Mouse (Mus musculus): ENCODE measurements at regions not wholly inside any gene's neighbourhood (a gene's known extent, or its start where the extent isn't known, plus 50 kb on each side); places are given as distances from the start of the nearest gene placed in this dataset.
"Not testable (repeated sequence)": the region's sequence is repeated elsewhere in the genome, so short reads cannot be mapped to it uniquely, and the experiment has no call there.

DNA sequence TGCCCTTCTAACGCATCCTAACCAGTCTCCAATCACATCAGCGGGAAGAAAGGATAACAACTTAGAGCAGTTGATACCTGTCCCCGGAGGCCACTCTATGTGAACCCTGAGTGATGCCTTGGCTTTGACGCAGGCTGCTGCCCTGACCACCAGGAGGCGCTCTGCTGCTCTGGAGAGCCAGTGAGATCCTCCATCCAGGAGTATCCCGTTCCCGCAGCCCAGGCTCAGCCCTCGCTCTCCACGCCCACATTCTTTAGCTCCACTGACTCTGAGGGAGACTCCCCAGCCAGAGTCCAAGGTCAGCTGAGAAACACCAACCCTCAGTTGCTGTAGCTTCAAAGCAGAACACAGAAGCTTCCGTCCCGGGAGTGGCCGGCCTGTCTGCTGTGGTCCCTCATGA is 307.0 kb downstream of the Ajap1 start:
- no peak overlapping the region for H3K4me2 ChIP-seq (ENCODE audit: low read depth, low read length, poor library complexity, severe bottlenecking)
- no peaks in the 10 kb centered on the region; the same call in 1 of the 2 replicates for H3K27me3 ChIP-seq (ENCODE audit: insufficient read depth, low read length)
- H3K4me3 ChIP-seq (ENCODE audit: low read depth, low read length), result no peak overlapping the region

GRCm38 (mm10) chr4:153175077-153175476 is 307.5 kb downstream of the Ajap1 start:
- no peak for DNase-seq (ENCODE audit: low spot score)
- H3K27me3 ChIP-seq (ENCODE audit: insufficient read depth, low read length), result no peaks in the 10 kb centered on the region; the same call in 1 of the 2 replicates
- H3K9me3 ChIP-seq (ENCODE audit: low read length), result no peaks in the 10 kb centered on the region
- H3K36me3 ChIP-seq (ENCODE audit: insufficient read depth, low read length), result no peaks in the 10 kb centered on the region
- no peaks in the 10 kb centered on the region for H3K4me1 ChIP-seq (ENCODE audit: insufficient read depth, low read length)
- no peak overlapping the region for H3K4me3 ChIP-seq (ENCODE audit: low read depth, low read length)
- no peak overlapping the region for H3K27ac ChIP-seq (ENCODE audit: low read depth, low read length)
- ATAC-seq (ENCODE audit: low FRiP score), result no peak
- 88% methylated on average over 15 of the region's 15 CpGs for WGBS
- no peak overlapping the region for H3K9ac ChIP-seq (replicated peaks; ENCODE audit: low read length, poor library complexity, severe bottlenecking)
- no peak overlapping the region for H3K4me2 ChIP-seq (ENCODE audit: low read depth, low read length, poor library complexity, severe bottlenecking)
- no peak for TF ChIP-seq CTCF (IDR thresholded peaks at IDR 0.05)

More for the DNA sequence above, 307.0 kb downstream of the Ajap1 start:
- Histone ChIP-seq H3K9ac (replicated peaks; ENCODE audit: low read length, poor library complexity, severe bottlenecking) (no peak overlapping the region), H3K27ac (ENCODE audit: low read depth, low read length) (no peak overlapping the region), H3K36me3 (ENCODE audit: insufficient read depth, low read length) (no peaks in the 10 kb centered on the region), H3K4me1 (ENCODE audit: insufficient read depth, low read length) (no peaks in the 10 kb centered on the region), H3K9me3 (ENCODE audit: low read length) (no peaks in the 10 kb centered on the region)
- DNase-seq (ENCODE audit: low spot score) (peak; percentile 52), ATAC-seq (ENCODE audit: low FRiP score) (no peak)
- WGBS, result 14% methylated on average over 12 of the region's 12 CpGs
- TF ChIP-seq CTCF (IDR thresholded peaks at IDR 0.05), result peak; percentile 71

GRCm38 (mm10) chr4:153169991-153170390 is 312.6 kb downstream of the Ajap1 start:
- ATAC-seq (ENCODE audit: low FRiP score) (no peak), DNase-seq (ENCODE audit: low spot score) (no peak)
- TF ChIP-seq CTCF (IDR thresholded peaks at IDR 0.05), result no peak
- H3K4me2 ChIP-seq (ENCODE audit: low read depth, low read length, poor library complexity, severe bottlenecking), result no peak overlapping the region
- no peaks in the 10 kb centered on the region for H3K4me1 ChIP-seq (ENCODE audit: insufficient read depth, low read length)
- H3K27ac ChIP-seq (ENCODE audit: low read depth, low read length), result no peak overlapping the region
- 90% methylated on average over 9 of the region's 9 CpGs for WGBS
- H3K36me3 ChIP-seq (ENCODE audit: insufficient read depth, low read length), result no peaks in the 10 kb centered on the region
- no peaks in the 10 kb centered on the region for H3K9me3 ChIP-seq (ENCODE audit: low read length)
- H3K4me3 ChIP-seq (ENCODE audit: low read depth, low read length), result no peak overlapping the region
- no peak overlapping the region for H3K9ac ChIP-seq (replicated peaks; ENCODE audit: low read length, poor library complexity, severe bottlenecking)
- no peaks in the 10 kb centered on the region; the same call in 1 of the 2 replicates for H3K27me3 ChIP-seq (ENCODE audit: insufficient read depth, low read length)

- Histone ChIP-seq H3K9me3 (ENCODE audit: low read length) (no peaks in the 10 kb centered on the region), H3K9ac (replicated peaks; ENCODE audit: low read length, poor library complexity, severe bottlenecking) (no peak overlapping the region), H3K4me3 (ENCODE audit: low read depth, low read length) (no peak overlapping the region), H3K36me3 (ENCODE audit: insufficient read depth, low read length) (no peaks in the 10 kb centered on the region), H3K4me1 (ENCODE audit: insufficient read depth, low read length) (no peaks in the 10 kb centered on the region), H3K27ac (ENCODE audit: low read depth, low read length) (no peak overlapping the region), H3K4me2 (ENCODE audit: low read depth, low read length, poor library complexity, severe bottlenecking) (no peak overlapping the region), H3K27me3 (ENCODE audit: insufficient read depth, low read length) (no peaks in the 10 kb centered on the region)
- TF ChIP-seq CTCF (IDR thresholded peaks at IDR 0.05), result peak; percentile 18; the same call in 1 of the 2 replicates
- ATAC-seq (ENCODE audit: low FRiP score), result no peak
- DNase-seq (ENCODE audit: low spot score), result no peak
- WGBS, result 87% methylated on average over 10 of the region's 10 CpGs
Observed at GRCm38 (mm10) chr4:153164810-153165209, 317.8 kb downstream of the Ajap1 start.

DNA sequence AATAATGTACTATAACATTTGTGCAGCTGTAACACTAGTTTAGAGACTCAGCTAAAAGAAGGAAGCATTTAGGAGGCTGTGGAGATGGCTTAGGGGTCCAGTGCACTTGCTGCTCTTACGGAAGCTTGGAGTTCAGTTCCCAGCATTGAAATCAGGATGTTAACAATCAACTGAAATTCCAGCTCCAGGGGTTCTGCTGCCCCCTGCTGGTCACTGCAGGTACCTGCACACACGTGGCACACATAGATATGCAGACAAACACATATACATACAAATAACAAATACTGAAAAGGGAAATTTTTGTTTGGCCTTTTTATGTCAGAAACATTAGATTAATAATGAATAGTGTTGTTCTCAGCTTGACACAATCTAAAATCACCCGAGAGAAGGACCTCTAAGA is 322.5 kb downstream of the Ajap1 start:
- no peak overlapping the region for H3K4me2 ChIP-seq (ENCODE audit: low read depth, low read length, poor library complexity, severe bottlenecking)
- ATAC-seq (ENCODE audit: low FRiP score), result no peak
- no peaks in the 10 kb centered on the region for H3K27me3 ChIP-seq (ENCODE audit: insufficient read depth, low read length)
- H3K9me3 ChIP-seq (ENCODE audit: low read length), result no peaks in the 10 kb centered on the region
- TF ChIP-seq CTCF (IDR thresholded peaks at IDR 0.05), result peak; percentile 50
- H3K4me3 ChIP-seq (ENCODE audit: low read depth, low read length), result no peak overlapping the region
- H3K4me1 ChIP-seq (ENCODE audit: insufficient read depth, low read length), result no peaks in the 10 kb centered on the region
- 94% methylated on average over 3 of the region's 3 CpGs for WGBS
- no peak for DNase-seq (ENCODE audit: low spot score)
- H3K9ac ChIP-seq (replicated peaks; ENCODE audit: low read length, poor library complexity, severe bottlenecking), result no peak overlapping the region
- no peaks in the 10 kb centered on the region for H3K36me3 ChIP-seq (ENCODE audit: insufficient read depth, low read length)
- H3K27ac ChIP-seq (ENCODE audit: low read depth, low read length), result no peak overlapping the region

GRCm38 (mm10) chr4:153157572-153157971 is 325.0 kb downstream of the Ajap1 start:
- ATAC-seq (ENCODE audit: low FRiP score) (no peak), DNase-seq (ENCODE audit: low spot score) (no peak)
- H3K27ac ChIP-seq (ENCODE audit: low read depth, low read length), result no peak overlapping the region
- H3K9me3 ChIP-seq (ENCODE audit: low read length), result no peaks in the 10 kb centered on the region
- H3K27me3 ChIP-seq (ENCODE audit: insufficient read depth, low read length), result no peaks in the 10 kb centered on the region
- no peak overlapping the region for H3K4me3 ChIP-seq (ENCODE audit: low read depth, low read length)
- H3K4me2 ChIP-seq (ENCODE audit: low read depth, low read length, poor library complexity, severe bottlenecking), result no peak overlapping the region
- WGBS, result 95% methylated on average over 3 of the region's 3 CpGs
- no peaks in the 10 kb centered on the region for H3K4me1 ChIP-seq (ENCODE audit: insufficient read depth, low read length)
- H3K9ac ChIP-seq (replicated peaks; ENCODE audit: low read length, poor library complexity, severe bottlenecking), result no peak overlapping the region
- TF ChIP-seq CTCF (IDR thresholded peaks at IDR 0.05), result no peak
- no peaks in the 10 kb centered on the region for H3K36me3 ChIP-seq (ENCODE audit: insufficient read depth, low read length)

DNA sequence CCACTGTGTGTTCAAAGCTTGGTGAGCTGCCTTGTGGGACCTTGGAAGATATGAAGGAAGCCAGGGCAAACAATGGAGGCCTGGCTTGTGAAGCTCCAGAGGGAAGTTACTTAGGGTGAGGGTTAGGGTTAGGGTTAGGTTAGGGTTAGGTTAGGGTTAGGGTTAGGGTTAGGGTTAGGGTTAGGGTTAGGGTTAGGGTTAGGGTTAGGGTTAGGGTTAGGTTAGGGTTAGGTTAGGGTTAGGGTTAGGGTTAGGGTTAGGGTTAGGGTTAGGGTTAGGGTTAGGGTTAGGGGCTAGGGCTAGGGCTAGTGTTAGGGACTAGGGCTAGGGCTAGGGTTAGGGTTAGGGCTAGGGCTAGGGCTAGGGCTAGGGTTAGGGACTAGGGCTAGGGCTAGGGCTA is 329.7 kb downstream of the Ajap1 start:
- not testable (repeated sequence) for H3K4me2 ChIP-seq (ENCODE audit: low read depth, low read length, poor library complexity, severe bottlenecking); H3K4me3 ChIP-seq (ENCODE audit: low read depth, low read length); ATAC-seq (ENCODE audit: low FRiP score); H3K27ac ChIP-seq (ENCODE audit: low read depth, low read length); H3K36me3 ChIP-seq (ENCODE audit: insufficient read depth, low read length); H3K4me1 ChIP-seq (ENCODE audit: insufficient read depth, low read length); DNase-seq (ENCODE audit: low spot score); H3K9me3 ChIP-seq (ENCODE audit: low read length); H3K27me3 ChIP-seq (ENCODE audit: insufficient read depth, low read length); H3K9ac ChIP-seq (replicated peaks; ENCODE audit: low read length, poor library complexity, severe bottlenecking)
